Mouse (Mus musculus) naive thymus-derived CD4-positive, alpha-beta T cell, adult 2 months (primary cell): ENCODE data around the gene Odam.

Experiments used
- DNase-seq: peaks from one replicate; pipeline ENCODE4 v3.0.0-alpha.2; 2011; ENCODE audit warnings: low read depth

Gene Odam

DNA sequence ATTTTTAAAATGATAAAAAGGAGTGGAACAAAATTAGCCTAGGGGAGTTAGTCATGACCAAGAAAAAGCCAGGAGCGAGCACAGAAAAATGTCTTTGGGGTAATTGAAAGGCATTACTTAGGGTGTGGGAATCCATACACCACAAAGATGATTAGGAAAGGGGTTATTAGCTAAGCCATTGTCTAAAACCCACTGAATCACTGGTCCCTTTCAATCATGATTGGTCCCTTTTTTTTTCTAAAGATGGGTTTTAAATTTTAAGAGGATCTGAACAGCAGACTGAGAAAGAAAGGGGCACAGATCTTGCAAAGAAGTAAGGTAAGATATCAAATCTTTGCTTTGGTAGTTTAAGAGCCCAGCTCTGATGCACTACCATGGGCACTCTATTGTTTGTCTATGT, at the start of gene Odam:
Gene Odam, plus strand, starts transcription at position 301 of the 400 bp plus-strand sequence.
- no peak for DNase-seq

DNA sequence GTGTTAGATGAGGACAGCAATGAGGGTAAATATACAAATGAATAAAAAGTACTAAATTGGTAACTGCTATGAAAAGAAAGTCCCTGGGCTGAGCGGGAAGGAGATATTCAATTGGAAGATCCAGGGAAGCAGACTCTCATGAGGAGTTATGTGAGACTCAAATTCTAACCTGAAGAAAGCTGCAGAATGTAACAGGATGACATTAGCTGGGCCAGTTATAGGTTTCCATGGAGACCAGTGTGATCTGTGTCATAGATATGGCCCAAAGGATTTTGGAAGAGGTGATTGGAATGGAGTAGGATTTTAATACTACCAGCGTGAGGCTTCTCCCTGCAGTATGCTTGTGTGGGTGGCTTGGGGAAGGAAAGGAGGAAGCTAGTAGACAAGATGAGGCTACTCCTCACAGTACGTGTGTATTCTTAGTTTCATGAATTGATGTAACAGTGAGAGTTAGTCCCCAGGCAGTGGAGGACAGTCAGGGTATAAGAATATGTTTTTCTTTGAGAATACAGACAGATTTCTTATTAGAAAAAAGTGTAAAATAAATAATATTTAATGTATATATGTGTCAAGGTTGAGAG, 29.6 kb upstream of the Odam start:
- no peak for DNase-seq

DNA sequence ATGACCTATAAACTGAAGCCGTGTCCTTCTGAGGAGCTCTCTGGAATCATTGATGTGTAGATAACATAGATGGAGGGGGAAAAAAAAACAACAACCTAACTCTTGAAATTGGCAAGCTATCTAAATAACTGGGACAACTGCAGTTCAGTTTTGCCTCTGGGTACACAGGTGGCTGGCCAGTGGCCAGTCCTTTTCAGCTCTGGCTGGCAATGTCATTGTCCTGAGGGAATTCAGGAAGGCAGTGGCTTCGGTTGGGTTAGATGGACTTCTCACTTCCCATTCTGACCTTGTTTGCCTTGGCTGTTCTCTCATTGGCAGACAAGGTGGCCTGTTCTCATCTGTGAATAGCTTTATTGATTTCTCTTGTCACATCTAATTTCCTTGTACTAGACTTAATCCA, 14.7 kb upstream of the Odam start:
- DNase-seq: no peak

DNA sequence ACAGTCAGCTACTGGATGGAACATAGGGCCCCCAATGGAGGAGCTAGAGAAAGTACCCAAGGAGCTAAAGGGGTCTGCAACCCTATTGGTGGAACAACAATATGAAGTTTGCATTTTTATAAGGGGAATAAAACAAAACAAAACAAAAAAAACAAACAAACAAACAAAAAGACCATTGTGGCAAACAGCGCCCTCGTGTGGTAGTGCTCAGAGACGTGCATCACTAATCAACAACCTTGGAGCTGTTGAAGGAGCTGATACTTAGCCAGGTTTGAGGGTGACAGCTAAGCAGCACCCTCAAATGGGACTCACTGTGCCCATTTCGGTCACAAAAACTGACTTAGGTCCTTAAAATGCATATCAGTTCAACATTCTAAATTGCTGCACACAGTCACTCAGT, 13.4 kb upstream of the Odam start:
- no peak for DNase-seq

DNA sequence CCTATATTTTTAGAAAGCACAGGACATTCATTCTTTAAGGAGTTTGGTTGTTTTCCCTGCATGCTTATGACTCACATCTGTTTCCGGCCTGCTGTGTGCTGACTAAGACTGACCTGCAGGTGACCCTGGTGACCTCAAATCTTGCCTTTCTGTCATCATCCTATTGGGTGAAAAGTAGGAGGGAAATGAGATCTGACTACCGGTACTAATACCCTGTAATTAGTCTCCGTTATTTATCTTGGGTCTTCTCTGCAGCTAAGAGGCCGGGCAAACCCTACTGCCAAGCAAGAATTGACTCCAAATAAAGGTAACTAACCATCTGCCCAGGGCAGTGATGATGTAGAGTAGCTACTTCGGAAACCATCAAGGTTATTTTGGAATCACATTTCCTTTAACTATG, 40.5 kb downstream of the Odam start, which contains the start of gene Csn3:
Gene Csn3, plus strand, starts transcription at position 208 of the 400 bp plus-strand sequence.
- DNase-seq: no peak

DNA sequence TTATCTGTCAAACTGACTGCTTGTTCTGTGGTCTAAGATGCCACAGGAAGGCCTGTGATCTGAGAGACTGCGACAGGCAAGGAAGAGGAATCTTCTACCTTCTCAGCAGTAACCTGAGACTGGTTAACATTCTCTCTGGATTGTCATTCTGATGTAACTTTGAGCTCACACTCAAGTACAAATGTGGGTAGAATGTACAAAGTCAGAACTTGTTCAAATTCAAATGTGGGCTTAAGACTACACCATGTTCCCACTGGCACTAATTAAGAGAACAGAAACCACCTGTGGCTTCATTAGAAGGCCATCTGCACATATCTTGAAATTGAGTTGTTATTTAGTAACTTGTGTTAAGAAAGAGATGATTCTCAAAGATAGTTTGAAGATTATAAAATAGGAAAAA, 46.8 kb downstream of the Odam start:
- DNase-seq: no peak

DNA sequence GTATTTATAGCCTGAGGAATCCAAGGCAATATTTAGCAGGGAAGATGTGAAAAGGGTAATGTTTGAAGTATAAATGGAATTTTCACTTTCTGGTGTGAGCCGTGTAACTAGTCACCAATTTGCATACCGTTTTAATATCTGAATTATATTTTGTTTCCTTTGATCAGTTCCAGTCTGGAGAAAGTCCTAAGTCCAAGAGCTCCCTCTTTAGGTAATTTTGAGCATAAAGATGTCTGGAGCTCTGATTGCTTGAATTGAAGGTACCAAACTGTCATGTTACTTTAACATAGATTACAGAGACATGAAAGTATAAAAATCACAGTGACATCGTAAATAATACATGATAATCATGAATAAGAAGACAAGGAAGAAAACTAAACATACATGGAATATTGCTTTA, 55.9 kb downstream of the Odam start:
- DNase-seq: no peak

DNA sequence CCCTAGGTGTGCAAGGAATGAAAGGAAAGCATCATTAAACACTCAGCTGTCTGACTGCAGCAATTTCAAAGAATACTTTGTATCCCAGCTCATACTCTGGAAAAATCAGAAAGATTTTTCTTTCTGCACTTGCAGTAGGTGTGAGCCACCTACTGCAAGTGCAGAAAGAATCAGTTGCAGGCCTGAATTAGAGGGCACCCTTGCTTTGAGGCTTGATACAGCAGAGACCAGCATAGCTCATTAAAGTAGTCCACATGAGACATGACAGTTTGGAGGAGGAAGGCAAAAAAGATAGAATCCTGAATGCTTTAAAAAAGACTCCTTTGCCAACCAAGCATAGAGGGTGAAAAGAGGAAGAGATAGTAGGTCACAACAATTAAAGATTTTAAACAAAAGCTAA, 57.7 kb downstream of the Odam start:
- DNase-seq: no peak
